13 mouse cellular contexts compared by ENCODE assay signal in genomic region chr1:157887146-157887545, GRCm38 (mm10).
A peak's percentile ranks its signal among the peaks of the same experiment; 100 is the strongest.
DNase-seq lines count a peak whose midpoint lies in the region; ATAC-seq lines count a peak whose summit lies in the region.
"Had no signal": no experiment of that assay in that cellular context is flagged by ENCODE, and none has a peak within 500 bp of the region (broad histone marks: within the 10 kb centered on the region; RNA-seq: fewer than 3 reads in every experiment).

No protein-coding gene starts in this region.

- H3K27me3 ChIP-seq in neural tube, embryonic 12.5 days (replicated peaks), result no peaks in the 10 kb centered on the region
- no peaks in the 10 kb centered on the region for H3K27me3 ChIP-seq in kidney, embryonic 16.5 days (ENCODE audit: insufficient read depth, low read length)
- H3K27me3 ChIP-seq: lung, embryonic 15.5 days had no signal

- H3K9ac ChIP-seq in neural tube, embryonic 12.5 days, result no peak overlapping the region
- H3K9ac ChIP-seq in kidney, embryonic 16.5 days (replicated peaks; ENCODE audit: low read length), result 0 out of 2 replicates have a peak overlapping the region, but pooled peaks have one; percentile 26
- H3K9ac ChIP-seq: lung, embryonic 15.5 days had no signal

- H3K9me3 ChIP-seq in neural tube, embryonic 12.5 days, result no peaks in the 10 kb centered on the region
- no peaks in the 10 kb centered on the region for H3K9me3 ChIP-seq in kidney, embryonic 16.5 days (ENCODE audit: low read length)
- H3K9me3 ChIP-seq: lung, embryonic 15.5 days had no signal

- ATAC-seq in neural tube, embryonic 12.5 days (ENCODE audit: low FRiP score, low read depth), result 0 out of 2 replicates have a peak, but pooled peaks have one; percentile 13
- ATAC-seq in kidney, embryonic 16.5 days (ENCODE audit: low FRiP score, low TSS enrichment), result peak; percentile 93
- ATAC-seq in activated CD4-positive, CD25-positive, alpha-beta regulatory T cell, adult 4 months, result no peak
- ATAC-seq: midbrain, embryonic 16.5 days had no signal

- no peaks in the 10 kb centered on the region for H3K36me3 ChIP-seq in neural tube, embryonic 12.5 days
- H3K36me3 ChIP-seq in kidney, embryonic 16.5 days (ENCODE audit: insufficient read depth, low read length), result no peaks in the 10 kb centered on the region
- H3K36me3 ChIP-seq: lung, embryonic 15.5 days had no signal

- H3K4me2 ChIP-seq in neural tube, embryonic 12.5 days (replicated peaks), result no peak overlapping the region
- H3K4me2 ChIP-seq in kidney, embryonic 16.5 days (replicated peaks; ENCODE audit: low read depth, low read length), result no peak overlapping the region
- H3K4me2 ChIP-seq: liver, embryonic 11.5 days; lung, embryonic 15.5 days had no signal

- H3K4me1 ChIP-seq in neural tube, embryonic 12.5 days, result no peaks in the 10 kb centered on the region
- peaks cover 8% of the 10 kb centered on the region for H3K4me1 ChIP-seq in kidney, embryonic 16.5 days (ENCODE audit: insufficient read depth, low read length)
- H3K4me1 ChIP-seq: lung, embryonic 15.5 days had no signal

- WGBS in neural tube, embryonic 12.5 days, result 26% methylated on average over 1 of the region's 1 CpGs
- WGBS in kidney, embryonic 16.5 days, result 26% methylated on average over 1 of the region's 1 CpGs

- no peak overlapping the region for H3K4me3 ChIP-seq in neural tube, embryonic 12.5 days
- H3K4me3 ChIP-seq in kidney, embryonic 16.5 days (ENCODE audit: low read length), result no peak overlapping the region
- H3K4me3 ChIP-seq: left cerebral cortex, adult 2 months; lung, embryonic 15.5 days had no signal

- DNase-seq in embryo, embryonic 10 days (ENCODE audit: low spot score), result peak; percentile 16
- no peak for DNase-seq in embryo, embryonic 9.5 days (ENCODE audit: extremely low spot score)
- DNase-seq in neural tube, embryonic 10.5 days (ENCODE audit: extremely low spot score, low spot score), result no peak
- peak; percentile 67 for DNase-seq in retina, embryonic 14.5 days (ENCODE audit: low spot score)
- DNase-seq in urinary bladder, postnatal 4 days (ENCODE audit: low spot score in 2 of 2), result no peak

- no peak overlapping the region for H3K27ac ChIP-seq in neural tube, embryonic 12.5 days
- peak overlapping the region; percentile 84 for H3K27ac ChIP-seq in kidney, embryonic 16.5 days (ENCODE audit: low read length)
- H3K27ac ChIP-seq: left cerebral cortex, adult 2 months; lung, embryonic 15.5 days; stomach, postnatal 0 days had no signal

Comparison
In these comparisons a context has a peak if more than half of its experiments do, and no peak if none do; other contexts are left out.
1. DNase-seq: peak in embryo, embryonic 10 days (single experiment) and retina, embryonic 14.5 days (single experiment); none in embryo, embryonic 9.5 days (single experiment), neural tube, embryonic 10.5 days (single experiment) and urinary bladder, postnatal 4 days (0 of 2).